Mouse (Mus musculus): ENCODE measurements at regions not wholly inside any gene's neighbourhood (a gene's known extent, or its start where the extent isn't known, plus 50 kb on each side); places are given as distances from the start of the nearest gene placed in this dataset.

GRCm38 (mm10) chr15:52483598-52484165, 1401.0 kb upstream of the Gm7489 start:
- no peaks in the 10 kb centered on the region for H3K9me3 ChIP-seq
- WGBS, result 85% methylated on average over 5 of the region's 5 CpGs
- ATAC-seq (ENCODE audit: low FRiP score, low read depth), result no peak
- no peaks in the 10 kb centered on the region for H3K27me3 ChIP-seq (replicated peaks)
- no peak overlapping the region for H3K4me2 ChIP-seq (replicated peaks)
- no peak overlapping the region for H3K27ac ChIP-seq
- H3K9ac ChIP-seq, result no peak overlapping the region
- no peaks in the 10 kb centered on the region for H3K4me1 ChIP-seq
- H3K36me3 ChIP-seq, result no peaks in the 10 kb centered on the region
- H3K4me3 ChIP-seq, result no peak overlapping the region

GRCm38 (mm10) chr15:52484276-52484675, 1400.4 kb upstream of the Gm7489 start:
- WGBS, result 82% methylated on average over 5 of the region's 5 CpGs
- no peak for ATAC-seq (ENCODE audit: low FRiP score, low read depth)
- H3K27me3 ChIP-seq (replicated peaks), result no peaks in the 10 kb centered on the region
- no peaks in the 10 kb centered on the region for H3K4me1 ChIP-seq
- no peak overlapping the region for H3K27ac ChIP-seq
- no peaks in the 10 kb centered on the region for H3K9me3 ChIP-seq
- no peak overlapping the region for H3K4me2 ChIP-seq (replicated peaks)
- H3K4me3 ChIP-seq, result no peak overlapping the region
- H3K36me3 ChIP-seq, result no peaks in the 10 kb centered on the region
- H3K9ac ChIP-seq, result no peak overlapping the region

DNA sequence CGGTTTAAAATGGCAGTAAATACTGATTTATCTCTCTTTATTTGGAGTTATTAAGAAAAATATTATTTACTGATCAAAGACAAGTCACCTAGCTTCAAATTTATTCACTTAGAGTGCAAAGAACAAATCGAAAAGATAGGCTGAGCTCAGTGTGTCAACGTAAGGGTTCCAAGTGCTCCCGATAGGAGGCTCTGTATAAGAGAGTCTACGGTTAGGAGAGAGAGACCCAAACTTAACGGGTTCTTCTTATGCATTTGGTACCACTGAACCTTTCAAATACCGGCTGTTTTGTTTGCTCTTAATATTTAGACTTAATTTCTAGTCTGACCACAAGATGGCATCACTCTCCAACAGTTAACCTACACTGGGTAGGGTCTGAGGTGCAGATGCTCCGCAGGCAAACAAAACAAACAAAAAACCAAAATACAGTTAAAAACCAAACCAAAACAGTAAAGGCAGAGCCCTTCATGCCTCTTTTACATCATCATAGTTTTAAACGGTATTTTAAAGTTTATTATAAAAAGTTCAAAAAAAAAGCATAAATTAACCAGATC, 1379.4 kb upstream of the Gm7489 start:
- Histone ChIP-seq H3K4me1 (no peaks in the 10 kb centered on the region), H3K36me3 (no peaks in the 10 kb centered on the region), H3K9me3 (no peaks in the 10 kb centered on the region), H3K27me3 (replicated peaks) (no peaks in the 10 kb centered on the region), H3K27ac (no peak overlapping the region), H3K9ac (no peak overlapping the region), H3K4me3 (no peak overlapping the region), H3K4me2 (replicated peaks) (no peak overlapping the region)
- 37% methylated on average over 9 of the region's 9 CpGs for WGBS
- ATAC-seq (ENCODE audit: low FRiP score, low read depth), result peak; percentile 66; the same call in 1 of the 2 replicates

DNA sequence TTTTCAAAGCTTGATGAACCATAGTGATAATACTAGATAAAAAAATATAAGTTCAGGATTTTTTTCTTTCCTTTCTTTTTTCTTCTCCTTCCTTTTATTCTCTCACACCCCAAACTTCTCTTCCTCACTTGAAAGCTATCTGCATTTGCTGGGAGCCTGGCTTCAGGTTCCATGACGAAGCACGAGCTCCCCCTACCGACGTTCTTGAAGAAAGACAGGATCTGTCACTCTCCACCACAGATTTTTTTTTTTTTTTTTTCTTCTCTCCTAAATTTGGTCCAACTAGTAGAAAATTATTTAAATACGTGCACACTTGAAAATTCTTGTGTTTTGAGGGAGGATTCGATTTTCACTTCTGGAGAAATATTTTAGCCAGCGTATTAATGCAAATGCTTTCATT, 1377.8 kb upstream of the Gm7489 start:
- Histone ChIP-seq H3K9me3 (no peaks in the 10 kb centered on the region), H3K4me3 (no peak overlapping the region), H3K9ac (no peak overlapping the region), H3K36me3 (no peaks in the 10 kb centered on the region), H3K4me2 (replicated peaks) (no peak overlapping the region), H3K4me1 (no peaks in the 10 kb centered on the region), H3K27me3 (replicated peaks) (no peaks in the 10 kb centered on the region), H3K27ac (no peak overlapping the region)
- 4% methylated on average over 7 of the region's 7 CpGs for WGBS
- ATAC-seq (ENCODE audit: low FRiP score, low read depth), result no peak

GRCm38 (mm10) chr15:52508609-52509008, 1376.1 kb upstream of the Gm7489 start:
- ATAC-seq (ENCODE audit: low FRiP score, low read depth), result no peak
- H3K4me3 ChIP-seq, result no peak overlapping the region
- no peaks in the 10 kb centered on the region for H3K9me3 ChIP-seq
- H3K4me2 ChIP-seq (replicated peaks), result no peak overlapping the region
- WGBS, result 70% methylated on average over 2 of the region's 2 CpGs
- H3K27ac ChIP-seq, result no peak overlapping the region
- H3K36me3 ChIP-seq, result no peaks in the 10 kb centered on the region
- H3K27me3 ChIP-seq (replicated peaks), result no peaks in the 10 kb centered on the region
- no peaks in the 10 kb centered on the region for H3K4me1 ChIP-seq
- no peak overlapping the region for H3K9ac ChIP-seq

GRCm38 (mm10) chr15:52510137-52510536, 1374.6 kb upstream of the Gm7489 start:
- Histone ChIP-seq H3K4me3 (no peak overlapping the region), H3K27me3 (replicated peaks) (no peaks in the 10 kb centered on the region), H3K36me3 (no peaks in the 10 kb centered on the region), H3K4me1 (no peaks in the 10 kb centered on the region), H3K4me2 (replicated peaks) (no peak overlapping the region), H3K9me3 (no peaks in the 10 kb centered on the region), H3K9ac (no peak overlapping the region), H3K27ac (no peak overlapping the region)
- WGBS, result 76% methylated on average over 4 of the region's 4 CpGs
- ATAC-seq (ENCODE audit: low FRiP score, low read depth), result no peak

DNA sequence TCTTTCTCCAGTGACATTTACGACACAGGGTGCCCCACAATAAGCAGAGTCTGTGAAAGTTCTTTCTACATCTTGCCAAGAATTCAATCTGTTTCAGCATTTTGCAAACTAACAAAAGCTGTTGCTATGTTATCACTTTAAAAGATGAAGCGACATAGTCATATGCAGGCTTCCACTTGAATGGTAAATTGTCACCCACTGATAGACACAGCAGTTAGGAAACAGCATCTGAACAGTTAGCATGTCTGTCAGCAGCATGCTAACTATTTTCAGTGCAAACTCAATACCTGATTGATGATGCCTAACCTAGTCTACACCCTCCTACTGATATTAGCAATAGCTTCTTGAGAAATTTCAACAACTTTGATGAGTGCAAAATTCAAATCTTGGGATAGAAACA, 1348.1 kb upstream of the Gm7489 start:
- Histone ChIP-seq H3K4me3 (no peak overlapping the region), H3K27me3 (replicated peaks) (no peaks in the 10 kb centered on the region), H3K9ac (no peak overlapping the region), H3K36me3 (no peaks in the 10 kb centered on the region), H3K4me1 (no peaks in the 10 kb centered on the region), H3K4me2 (replicated peaks) (no peak overlapping the region), H3K9me3 (no peaks in the 10 kb centered on the region), H3K27ac (no peak overlapping the region)
- 93% methylated on average over 2 of the region's 2 CpGs for WGBS
- ATAC-seq (ENCODE audit: low FRiP score, low read depth), result no peak

DNA sequence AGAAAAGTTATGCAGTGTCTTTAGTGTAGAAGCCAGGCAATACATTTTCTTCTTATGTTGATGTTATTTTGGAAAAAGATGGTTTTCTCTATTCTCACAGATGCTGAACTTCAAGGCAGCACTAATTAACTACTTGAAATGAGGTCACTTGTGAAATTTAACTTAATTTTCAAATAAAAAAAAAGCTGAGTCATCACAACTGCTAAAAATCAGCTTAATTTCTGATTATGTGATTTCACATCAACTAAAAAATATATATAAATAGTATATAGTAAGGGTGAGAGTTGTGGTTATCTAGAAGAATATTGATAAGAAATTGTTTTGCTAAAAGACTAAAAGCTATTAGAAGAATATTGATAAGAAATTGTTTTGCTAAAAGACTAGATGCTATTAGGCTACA, 1326.0 kb upstream of the Gm7489 start:
- H3K9ac ChIP-seq, result no peak overlapping the region
- H3K27me3 ChIP-seq (replicated peaks), result no peaks in the 10 kb centered on the region
- no peaks in the 10 kb centered on the region for H3K9me3 ChIP-seq
- no peak for ATAC-seq (ENCODE audit: low FRiP score, low read depth)
- H3K4me2 ChIP-seq (replicated peaks), result no peak overlapping the region
- no peaks in the 10 kb centered on the region for H3K4me1 ChIP-seq
- H3K36me3 ChIP-seq, result no peaks in the 10 kb centered on the region
- no peak overlapping the region for H3K27ac ChIP-seq
- H3K4me3 ChIP-seq, result no peak overlapping the region

DNA sequence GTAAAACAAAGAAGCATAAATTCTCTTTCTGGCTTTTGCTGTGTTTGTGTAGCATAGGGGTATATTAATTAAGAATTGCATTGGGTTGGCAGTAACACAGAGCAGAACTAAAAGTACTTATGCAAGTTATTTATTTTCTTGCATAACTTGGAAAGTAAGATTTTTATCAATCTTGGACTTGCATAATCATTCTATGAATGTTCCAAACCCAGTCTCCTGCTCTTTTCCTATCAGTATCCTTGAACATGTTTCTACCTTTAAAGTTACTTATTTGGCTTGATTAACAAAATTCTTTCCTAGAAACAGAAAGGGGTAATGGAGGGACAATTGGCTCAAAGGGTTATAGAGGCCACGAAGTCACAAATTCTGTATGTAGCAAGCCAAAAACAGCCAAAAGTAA, 1320.6 kb upstream of the Gm7489 start:
- H3K27ac ChIP-seq, result no peak overlapping the region
- H3K27me3 ChIP-seq (replicated peaks), result no peaks in the 10 kb centered on the region
- H3K4me2 ChIP-seq (replicated peaks), result no peak overlapping the region
- H3K4me1 ChIP-seq, result no peaks in the 10 kb centered on the region
- no peak overlapping the region for H3K4me3 ChIP-seq
- no peak overlapping the region for H3K9ac ChIP-seq
- no peaks in the 10 kb centered on the region for H3K36me3 ChIP-seq
- 86% methylated on average over 1 of the region's 1 CpGs for WGBS
- no peaks in the 10 kb centered on the region for H3K9me3 ChIP-seq
- no peak for ATAC-seq (ENCODE audit: low FRiP score, low read depth)

DNA sequence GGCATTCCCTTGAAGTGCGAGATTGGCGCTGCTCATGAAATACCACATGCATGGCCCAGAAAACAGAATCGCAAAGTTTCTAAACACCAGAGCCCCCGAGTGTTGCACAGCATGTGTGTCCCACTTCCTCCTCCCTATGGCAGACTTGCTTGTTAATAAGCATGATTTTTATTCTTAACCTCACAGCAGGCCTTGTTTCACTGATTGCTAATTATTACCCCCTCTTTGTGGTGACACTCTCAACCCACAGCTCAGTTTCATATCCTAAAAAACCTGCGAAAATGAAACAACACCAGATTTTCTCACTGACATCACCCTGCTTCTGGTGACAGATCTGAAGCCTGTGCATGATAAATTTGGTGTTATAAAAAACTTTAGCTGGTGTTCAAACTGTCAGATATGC, 1319.3 kb upstream of the Gm7489 start:
- H3K36me3 ChIP-seq, result no peaks in the 10 kb centered on the region
- H3K9ac ChIP-seq, result no peak overlapping the region
- no peak overlapping the region for H3K4me3 ChIP-seq
- H3K4me2 ChIP-seq (replicated peaks), result no peak overlapping the region
- no peak for ATAC-seq (ENCODE audit: low FRiP score, low read depth)
- 83% methylated on average over 5 of the region's 5 CpGs for WGBS
- H3K27me3 ChIP-seq (replicated peaks), result no peaks in the 10 kb centered on the region
- no peaks in the 10 kb centered on the region for H3K4me1 ChIP-seq
- H3K27ac ChIP-seq, result no peak overlapping the region
- H3K9me3 ChIP-seq, result no peaks in the 10 kb centered on the region

DNA sequence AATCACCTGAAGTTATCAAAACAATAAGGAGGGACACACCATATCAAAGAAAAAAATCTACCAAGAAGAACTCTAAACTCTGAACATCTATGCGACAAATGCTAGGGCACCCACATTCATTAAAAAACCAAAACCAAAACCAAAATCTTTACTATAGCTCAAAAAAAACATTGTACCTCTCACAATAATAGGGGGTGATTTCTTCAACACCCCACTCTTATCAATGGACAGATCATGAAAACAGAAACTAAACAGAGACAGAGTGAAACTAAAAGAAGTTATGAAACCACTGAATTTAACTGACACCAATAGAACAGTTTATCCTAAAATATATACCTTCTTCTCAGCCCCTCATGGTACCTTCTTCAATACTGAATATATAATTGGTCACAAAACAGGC, 1314.5 kb upstream of the Gm7489 start:
- Histone ChIP-seq H3K9me3 (no peaks in the 10 kb centered on the region), H3K4me1 (no peaks in the 10 kb centered on the region), H3K4me3 (no peak overlapping the region), H3K4me2 (replicated peaks) (no peak overlapping the region), H3K9ac (no peak overlapping the region), H3K27me3 (replicated peaks) (no peaks in the 10 kb centered on the region), H3K27ac (no peak overlapping the region), H3K36me3 (no peaks in the 10 kb centered on the region)
- WGBS, result 96% methylated on average over 1 of the region's 1 CpGs
- no peak for ATAC-seq (ENCODE audit: low FRiP score, low read depth)

GRCm38 (mm10) chr15:52577614-52578013, 1307.1 kb upstream of the Gm7489 start:
- Histone ChIP-seq H3K27ac (no peak overlapping the region), H3K9ac (no peak overlapping the region), H3K9me3 (no peaks in the 10 kb centered on the region), H3K4me2 (replicated peaks) (no peak overlapping the region), H3K27me3 (replicated peaks) (no peaks in the 10 kb centered on the region), H3K4me1 (no peaks in the 10 kb centered on the region), H3K4me3 (no peak overlapping the region), H3K36me3 (no peaks in the 10 kb centered on the region)
- ATAC-seq (ENCODE audit: low FRiP score, low read depth), result no peak
- WGBS, result 90% methylated on average over 2 of the region's 2 CpGs

DNA sequence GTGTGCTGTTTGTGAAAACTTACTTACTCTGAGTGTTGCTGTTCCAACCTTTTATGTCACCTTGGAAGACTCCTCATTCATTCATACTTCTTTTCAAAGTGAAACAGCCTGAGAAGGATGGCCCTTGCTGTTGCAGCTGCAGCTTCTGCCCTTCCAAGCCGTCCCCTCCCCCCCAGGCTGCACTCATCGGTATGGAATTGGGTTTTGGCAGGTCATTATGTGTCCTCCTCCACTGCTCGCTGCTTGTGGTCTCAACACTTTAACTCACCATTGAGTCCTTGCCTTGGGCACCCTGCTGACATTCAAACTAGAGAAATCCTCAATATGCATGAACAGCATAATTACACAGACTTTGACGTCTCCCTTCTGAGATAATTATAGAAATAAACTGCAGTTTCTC, 1295.3 kb upstream of the Gm7489 start:
- H3K9me3 ChIP-seq, result no peaks in the 10 kb centered on the region
- no peaks in the 10 kb centered on the region for H3K4me1 ChIP-seq
- no peak overlapping the region for H3K27ac ChIP-seq
- no peaks in the 10 kb centered on the region for H3K36me3 ChIP-seq
- no peak overlapping the region for H3K9ac ChIP-seq
- ATAC-seq (ENCODE audit: low FRiP score, low read depth), result no peak
- H3K27me3 ChIP-seq (replicated peaks), result no peaks in the 10 kb centered on the region
- H3K4me2 ChIP-seq (replicated peaks), result no peak overlapping the region
- WGBS, result 25% methylated on average over 4 of the region's 4 CpGs
- no peak overlapping the region for H3K4me3 ChIP-seq

Measured in neural tube, embryonic 12.5 days (tissue).